Mouse (Mus musculus): Measurements from ENCODE around the gene Dusp3. TPM values are rescaled to one million over a fixed set of nuclear protein-coding genes. Genes with fewer than 3 reads are reported as not detected.

Dusp3 gene
- polyA plus RNA-seq, 1 experiment from 2014 or later: 78.2 TPM

GRCm38 (mm10) chr11:102025991-102026660 is 39.3 kb upstream of the Dusp3 start:
- Histone ChIP-seq H3K4me3 (ENCODE audit: low read depth, low read length) (peak overlapping the region; percentile 59), H3K4me1 (ENCODE audit: insufficient read depth, low read depth, low read length) (no peaks in the 10 kb centered on the region), H3K4me2 (replicated peaks; ENCODE audit: low read depth, low read length) (peak overlapping the region; percentile 94), H3K9ac (replicated peaks; ENCODE audit: low read depth) (0 out of 2 replicates have a peak overlapping the region, but pooled peaks have one; percentile 26), H3K9me3 (ENCODE audit: low read length) (no peaks in the 10 kb centered on the region), H3K27ac (ENCODE audit: low read length) (no peak overlapping the region), H3K27me3 (replicated peaks; ENCODE audit: insufficient read depth, low read length) (no peaks in the 10 kb centered on the region), H3K36me3 (ENCODE audit: insufficient read depth, low read length) (no peaks in the 10 kb centered on the region)
- TF ChIP-seq EP300 (IDR thresholded peaks at IDR 0.05): no peak
- no peak for TF ChIP-seq CTCF (IDR thresholded peaks at IDR 0.05)
- DNase-seq (ENCODE audit: low spot score): peak; percentile 9
- peak; percentile 10; the same call in 1 of the 2 replicates for ATAC-seq
- WGBS: 7% methylated on average over 23 of the region's 23 CpGs

GRCm38 (mm10) chr11:102025354-102025753 is 38.5 kb upstream of the Dusp3 start:
- Histone ChIP-seq H3K9me3 (ENCODE audit: low read length) (no peaks in the 10 kb centered on the region), H3K4me1 (ENCODE audit: insufficient read depth, low read depth, low read length) (no peaks in the 10 kb centered on the region), H3K9ac (replicated peaks; ENCODE audit: low read depth) (no peak overlapping the region), H3K27me3 (replicated peaks; ENCODE audit: insufficient read depth, low read length) (no peaks in the 10 kb centered on the region), H3K4me3 (ENCODE audit: low read depth, low read length) (no peak overlapping the region), H3K27ac (ENCODE audit: low read length) (no peak overlapping the region), H3K36me3 (ENCODE audit: insufficient read depth, low read length) (no peaks in the 10 kb centered on the region), H3K4me2 (replicated peaks; ENCODE audit: low read depth, low read length) (peak overlapping the region; percentile 94; the same call in 1 of the 2 replicates)
- no peak for DNase-seq (ENCODE audit: low spot score)
- ATAC-seq: no peak
- WGBS: 54% methylated on average over 7 of the region's 7 CpGs
- TF ChIP-seq EP300 (IDR thresholded peaks at IDR 0.05): no peak

- TF ChIP-seq EP300 (IDR thresholded peaks at IDR 0.05) (no peak), CTCF (IDR thresholded peaks at IDR 0.05) (no peak)
These were observed 38.1 kb upstream of the Dusp3 start for GRCm38 (mm10) chr11:102024875-102025274.

GRCm38 (mm10) chr11:102024084-102024758 is 37.4 kb upstream of the Dusp3 start:
- DNase-seq (ENCODE audit: low spot score) (no peak), ATAC-seq (no peak)
- Histone ChIP-seq H3K36me3 (ENCODE audit: insufficient read depth, low read length) (no peaks in the 10 kb centered on the region), H3K4me1 (ENCODE audit: insufficient read depth, low read depth, low read length) (no peaks in the 10 kb centered on the region), H3K9me3 (ENCODE audit: low read length) (no peaks in the 10 kb centered on the region), H3K9ac (replicated peaks; ENCODE audit: low read depth) (no peak overlapping the region), H3K27me3 (replicated peaks; ENCODE audit: insufficient read depth, low read length) (no peaks in the 10 kb centered on the region), H3K4me2 (replicated peaks; ENCODE audit: low read depth, low read length) (no peak overlapping the region), H3K4me3 (ENCODE audit: low read depth, low read length) (no peak overlapping the region), H3K27ac (ENCODE audit: low read length) (no peak overlapping the region)
- no peak for TF ChIP-seq EP300 (IDR thresholded peaks at IDR 0.05)
- TF ChIP-seq CTCF (IDR thresholded peaks at IDR 0.05): no peak
- WGBS: 91% methylated on average over 6 of the region's 6 CpGs

More at GRCm38 (mm10) chr11:102024875-102025274, 38.1 kb upstream of the Dusp3 start:
- H3K9ac ChIP-seq (replicated peaks; ENCODE audit: low read depth): no peak overlapping the region
- H3K4me3 ChIP-seq (ENCODE audit: low read depth, low read length): no peak overlapping the region
- no peaks in the 10 kb centered on the region for H3K27me3 ChIP-seq (replicated peaks; ENCODE audit: insufficient read depth, low read length)
- H3K27ac ChIP-seq (ENCODE audit: low read length): no peak overlapping the region
- no peaks in the 10 kb centered on the region for H3K9me3 ChIP-seq (ENCODE audit: low read length)
- 94% methylated on average over 4 of the region's 4 CpGs for WGBS
- H3K4me2 ChIP-seq (replicated peaks; ENCODE audit: low read depth, low read length): no peak overlapping the region
- no peaks in the 10 kb centered on the region for H3K4me1 ChIP-seq (ENCODE audit: insufficient read depth, low read depth, low read length)
- DNase-seq (ENCODE audit: low spot score) (no peak), ATAC-seq (no peak)
- H3K36me3 ChIP-seq (ENCODE audit: insufficient read depth, low read length): no peaks in the 10 kb centered on the region

GRCm38 (mm10) chr11:102023406-102023805 is 36.6 kb upstream of the Dusp3 start:
- Histone ChIP-seq H3K4me3 (ENCODE audit: low read depth, low read length) (no peak overlapping the region), H3K4me2 (replicated peaks; ENCODE audit: low read depth, low read length) (no peak overlapping the region), H3K27me3 (replicated peaks; ENCODE audit: insufficient read depth, low read length) (no peaks in the 10 kb centered on the region), H3K9me3 (ENCODE audit: low read length) (no peaks in the 10 kb centered on the region), H3K36me3 (ENCODE audit: insufficient read depth, low read length) (no peaks in the 10 kb centered on the region), H3K9ac (replicated peaks; ENCODE audit: low read depth) (no peak overlapping the region), H3K4me1 (ENCODE audit: insufficient read depth, low read depth, low read length) (no peaks in the 10 kb centered on the region), H3K27ac (ENCODE audit: low read length) (no peak overlapping the region)
- WGBS: 77% methylated on average over 13 of the region's 13 CpGs
- ATAC-seq: no peak
- TF ChIP-seq CTCF (IDR thresholded peaks at IDR 0.05) (no peak), EP300 (IDR thresholded peaks at IDR 0.05) (no peak)
- DNase-seq (ENCODE audit: low spot score): no peak

DNA sequence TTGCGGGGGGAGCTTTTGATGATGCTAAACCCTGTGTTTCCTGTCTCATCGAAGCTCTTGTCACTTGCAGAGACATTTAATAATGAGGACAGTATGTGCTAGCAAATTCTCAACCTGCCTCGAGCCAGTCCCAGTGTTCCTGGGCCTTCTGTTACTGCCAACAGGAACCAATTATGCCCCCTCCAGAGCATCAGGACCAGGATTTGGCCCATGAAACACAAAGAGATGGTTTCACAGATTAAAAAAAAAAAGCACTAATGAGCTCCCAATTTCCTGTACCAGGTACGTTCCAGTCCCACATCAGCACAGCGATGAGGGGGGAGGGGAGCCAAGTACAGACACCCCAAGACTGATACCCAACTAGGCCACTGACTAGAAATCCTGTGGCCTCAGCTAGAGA is 34.4 kb upstream of the Dusp3 start:
- no peak overlapping the region for H3K27ac ChIP-seq (ENCODE audit: low read length)
- no peaks in the 10 kb centered on the region for H3K9me3 ChIP-seq (ENCODE audit: low read length)
- no peak overlapping the region for H3K4me2 ChIP-seq (replicated peaks; ENCODE audit: low read depth, low read length)
- H3K27me3 ChIP-seq (replicated peaks; ENCODE audit: insufficient read depth, low read length): no peaks in the 10 kb centered on the region
- no peak overlapping the region for H3K9ac ChIP-seq (replicated peaks; ENCODE audit: low read depth)
- ATAC-seq (no peak), DNase-seq (ENCODE audit: low spot score) (no peak)
- WGBS: 81% methylated on average over 5 of the region's 5 CpGs
- H3K4me3 ChIP-seq (ENCODE audit: low read depth, low read length): no peak overlapping the region
- H3K36me3 ChIP-seq (ENCODE audit: insufficient read depth, low read length): no peaks in the 10 kb centered on the region
- H3K4me1 ChIP-seq (ENCODE audit: insufficient read depth, low read depth, low read length): no peaks in the 10 kb centered on the region
- TF ChIP-seq EP300 (IDR thresholded peaks at IDR 0.05): no peak
- no peak for TF ChIP-seq CTCF (IDR thresholded peaks at IDR 0.05)
